Mouse (Mus musculus) bone marrow, adult 2 months (tissue): ENCODE results near the gene Fam229b.

Experiments
- CTCF ChIP-seq: fragments of 200-500 bp; IDR thresholded peaks from 2 replicates; pipeline ENCODE4 v1.5.1; 2011; ENCODE audit warnings: low read length, control low read depth; ENCODE audit not compliant: control insufficient read depth, insufficient read depth
- POLR2A ChIP-seq: fragments of 200-500 bp; IDR thresholded peaks from 2 replicates; pipeline ENCODE4 v1.6.1; 2011; ENCODE audit warnings: low read depth, mild to moderate bottlenecking, control low read depth, low read length, borderline replicate concordance; ENCODE audit not compliant: control insufficient read depth

GRCm38 (mm10) chr10:39161406-39161805 is 27.7 kb upstream of the Fam229b start:
- TF ChIP-seq CTCF (no peak), POLR2A (no peak)
